Mouse (Mus musculus): ENCODE data around the gene Dnaaf2. TPM values are rescaled to one million over a fixed set of nuclear protein-coding genes. Genes with fewer than 3 reads are reported as not detected.

The Dnaaf2 gene
- polyA plus RNA-seq, 1 experiment from 2014 or later = 15.0 TPM

- H3K36me3 ChIP-seq (ENCODE audit: control insufficient read depth, insufficient read depth, low read length) = peaks cover 10% of the 10 kb centered on the region
- peaks cover 4% of the 10 kb centered on the region; the same call in 1 of the 2 replicates for H3K4me1 ChIP-seq (ENCODE audit: control insufficient read depth, insufficient read depth, low read length)
- DNase-seq (ENCODE audit: low spot score) (no peak), ATAC-seq (ENCODE audit: insufficient number of reproducible peaks, low FRiP score, low TSS enrichment, low read depth) (no peak)
- no peak overlapping the region for H3K9ac ChIP-seq (ENCODE audit: low read length)
- H3K4me3 ChIP-seq (ENCODE audit: low read depth, low read length) = no peak overlapping the region
- no peaks in the 10 kb centered on the region for H3K9me3 ChIP-seq (ENCODE audit: control insufficient read depth, low read length)
- no peaks in the 10 kb centered on the region for H3K27me3 ChIP-seq (ENCODE audit: control insufficient read depth, insufficient read depth, low read length)
- 94% methylated on average over 5 of the region's 5 CpGs for WGBS
- H3K4me2 ChIP-seq (ENCODE audit: low read depth, severe bottlenecking) = no peak overlapping the region
- H3K27ac ChIP-seq (replicated peaks; ENCODE audit: low read depth, low read length) = no peak overlapping the region
Observed at GRCm38 (mm10) chr12:69191396-69191795, 6.8 kb downstream of the Dnaaf2 start.

- DNase-seq (ENCODE audit: low spot score) (no peak), ATAC-seq (ENCODE audit: insufficient number of reproducible peaks, low FRiP score, low TSS enrichment, low read depth) (no peak)
- Histone ChIP-seq H3K4me1 (ENCODE audit: control insufficient read depth, insufficient read depth, low read length) (peaks cover under 1% of the 10 kb centered on the region; the same call in 1 of the 2 replicates), H3K27me3 (ENCODE audit: control insufficient read depth, insufficient read depth, low read length) (no peaks in the 10 kb centered on the region), H3K4me3 (ENCODE audit: low read depth, low read length) (no peak overlapping the region), H3K9ac (ENCODE audit: low read length) (no peak overlapping the region), H3K36me3 (ENCODE audit: control insufficient read depth, insufficient read depth, low read length) (peaks cover 10% of the 10 kb centered on the region), H3K9me3 (ENCODE audit: control insufficient read depth, low read length) (no peaks in the 10 kb centered on the region), H3K27ac (replicated peaks; ENCODE audit: low read depth, low read length) (no peak overlapping the region), H3K4me2 (ENCODE audit: low read depth, severe bottlenecking) (no peak overlapping the region)
- 92% methylated on average over 1 of the region's 1 CpGs for WGBS
Observed at GRCm38 (mm10) chr12:69190522-69190921, 7.7 kb downstream of the Dnaaf2 start.

- H3K4me3 ChIP-seq (ENCODE audit: low read depth, low read length) = no peak overlapping the region
- no peak overlapping the region for H3K27ac ChIP-seq (replicated peaks; ENCODE audit: low read depth, low read length)
- peaks cover 5% of the 10 kb centered on the region for H3K4me1 ChIP-seq (ENCODE audit: control insufficient read depth, insufficient read depth, low read length)
- no peak overlapping the region for H3K9ac ChIP-seq (ENCODE audit: low read length)
- H3K36me3 ChIP-seq (ENCODE audit: control insufficient read depth, insufficient read depth, low read length) = peaks cover 10% of the 10 kb centered on the region
- ATAC-seq (ENCODE audit: insufficient number of reproducible peaks, low FRiP score, low TSS enrichment, low read depth) (no peak), DNase-seq (ENCODE audit: low spot score) (no peak)
- WGBS = 93% methylated on average over 9 of the region's 9 CpGs
- H3K4me2 ChIP-seq (ENCODE audit: low read depth, severe bottlenecking) = no peak overlapping the region
- H3K9me3 ChIP-seq (ENCODE audit: control insufficient read depth, low read length) = no peaks in the 10 kb centered on the region
- no peaks in the 10 kb centered on the region for H3K27me3 ChIP-seq (ENCODE audit: control insufficient read depth, insufficient read depth, low read length)
Observed at GRCm38 (mm10) chr12:69190074-69190473, 8.2 kb downstream of the Dnaaf2 start.

- no peak for ATAC-seq (ENCODE audit: insufficient number of reproducible peaks, low FRiP score, low TSS enrichment, low read depth)
- no peak overlapping the region for H3K9ac ChIP-seq (ENCODE audit: low read length)
- peaks cover 7% of the 10 kb centered on the region for H3K4me1 ChIP-seq (ENCODE audit: control insufficient read depth, insufficient read depth, low read length)
- DNase-seq (ENCODE audit: low spot score) = no peak
- H3K9me3 ChIP-seq (ENCODE audit: control insufficient read depth, low read length) = no peaks in the 10 kb centered on the region
- H3K36me3 ChIP-seq (ENCODE audit: control insufficient read depth, insufficient read depth, low read length) = peaks cover 10% of the 10 kb centered on the region
- no peak overlapping the region for H3K4me3 ChIP-seq (ENCODE audit: low read depth, low read length)
- H3K4me2 ChIP-seq (ENCODE audit: low read depth, severe bottlenecking) = no peak overlapping the region
- H3K27ac ChIP-seq (replicated peaks; ENCODE audit: low read depth, low read length) = no peak overlapping the region
- 79% methylated on average over 5 of the region's 5 CpGs for WGBS
- H3K27me3 ChIP-seq (ENCODE audit: control insufficient read depth, insufficient read depth, low read length) = no peaks in the 10 kb centered on the region
Observed at GRCm38 (mm10) chr12:69186811-69187471, 11.3 kb downstream of the Dnaaf2 start.

- Histone ChIP-seq H3K27ac (replicated peaks; ENCODE audit: low read depth, low read length) (no peak overlapping the region), H3K4me3 (ENCODE audit: low read depth, low read length) (peak overlapping the region; percentile 93), H3K4me1 (ENCODE audit: control insufficient read depth, insufficient read depth, low read length) (peaks cover 7% of the 10 kb centered on the region), H3K9ac (ENCODE audit: low read length) (peak overlapping the region; percentile 89; the same call in 1 of the 2 replicates), H3K27me3 (ENCODE audit: control insufficient read depth, insufficient read depth, low read length) (no peaks in the 10 kb centered on the region), H3K4me2 (ENCODE audit: low read depth, severe bottlenecking) (peak overlapping the region; percentile 94), H3K36me3 (ENCODE audit: control insufficient read depth, insufficient read depth, low read length) (peaks cover 7% of the 10 kb centered on the region), H3K9me3 (ENCODE audit: control insufficient read depth, low read length) (no peaks in the 10 kb centered on the region)
- 81% methylated on average over 7 of the region's 7 CpGs for WGBS
- ATAC-seq (ENCODE audit: insufficient number of reproducible peaks, low FRiP score, low TSS enrichment, low read depth) = no peak
- DNase-seq (ENCODE audit: low spot score) = no peak
Observed at GRCm38 (mm10) chr12:69185371-69185770, 12.9 kb downstream of the Dnaaf2 start.

GRCm38 (mm10) chr12:69184342-69185295 is 13.6 kb downstream of the Dnaaf2 start:
- Histone ChIP-seq H3K9ac (ENCODE audit: low read length) (peak overlapping the region; percentile 89), H3K27me3 (ENCODE audit: control insufficient read depth, insufficient read depth, low read length) (no peaks in the 10 kb centered on the region), H3K36me3 (ENCODE audit: control insufficient read depth, insufficient read depth, low read length) (peaks cover 2% of the 10 kb centered on the region), H3K4me1 (ENCODE audit: control insufficient read depth, insufficient read depth, low read length) (peaks cover 7% of the 10 kb centered on the region), H3K4me2 (ENCODE audit: low read depth, severe bottlenecking) (peak overlapping the region; percentile 94), H3K4me3 (ENCODE audit: low read depth, low read length) (peak overlapping the region; percentile 93), H3K27ac (replicated peaks; ENCODE audit: low read depth, low read length) (peak overlapping the region; percentile 73), H3K9me3 (ENCODE audit: control insufficient read depth, low read length) (no peaks in the 10 kb centered on the region)
- ATAC-seq (ENCODE audit: insufficient number of reproducible peaks, low FRiP score, low TSS enrichment, low read depth) (peak; percentile 64), DNase-seq (ENCODE audit: low spot score) (peak; percentile 64)
- 3% methylated on average over 75 of the region's 86 CpGs for WGBS

- Histone ChIP-seq H3K36me3 (ENCODE audit: control insufficient read depth, insufficient read depth, low read length) (peaks cover 2% of the 10 kb centered on the region), H3K9me3 (ENCODE audit: control insufficient read depth, low read length) (no peaks in the 10 kb centered on the region), H3K27ac (replicated peaks; ENCODE audit: low read depth, low read length) (peak within 1 kb of the TSS; percentile 73), H3K4me2 (ENCODE audit: low read depth, severe bottlenecking) (peak within 1 kb of the TSS; percentile 94), H3K9ac (ENCODE audit: low read length) (peak within 1 kb of the TSS; percentile 89), H3K4me3 (ENCODE audit: low read depth, low read length) (peak within 1 kb of the TSS; percentile 93), H3K27me3 (ENCODE audit: control insufficient read depth, insufficient read depth, low read length) (no peaks in the 10 kb centered on the region), H3K4me1 (ENCODE audit: control insufficient read depth, insufficient read depth, low read length) (peaks cover 7% of the 10 kb centered on the region)
- under 1% methylated on average over 79 of the region's 84 CpGs for WGBS
- peak; percentile 98 for DNase-seq (ENCODE audit: low spot score)
- ATAC-seq (ENCODE audit: insufficient number of reproducible peaks, low FRiP score, low TSS enrichment, low read depth) = peak; percentile 99
Observed at GRCm38 (mm10) chr12:69183583-69184308, 14.5 kb downstream of the Dnaaf2 start, which contains the start of the genes Rpl36al and Mgat2. Rpl36al (minus strand) TSS chr12:69184083. Mgat2 (plus strand) TSS chr12:69184157.

GRCm38 (mm10) chr12:69181800-69182199 is 16.4 kb downstream of the Dnaaf2 start:
- ATAC-seq (ENCODE audit: insufficient number of reproducible peaks, low FRiP score, low TSS enrichment, low read depth) (no peak), DNase-seq (ENCODE audit: low spot score) (no peak)
- WGBS = 89% methylated on average over 4 of the region's 4 CpGs
- H3K27ac ChIP-seq (replicated peaks; ENCODE audit: low read depth, low read length) = no peak overlapping the region
- H3K4me3 ChIP-seq (ENCODE audit: low read depth, low read length) = no peak overlapping the region
- H3K9ac ChIP-seq (ENCODE audit: low read length) = no peak overlapping the region
- no peaks in the 10 kb centered on the region for H3K9me3 ChIP-seq (ENCODE audit: control insufficient read depth, low read length)
- H3K4me1 ChIP-seq (ENCODE audit: control insufficient read depth, insufficient read depth, low read length) = peaks cover 7% of the 10 kb centered on the region
- no peak overlapping the region for H3K4me2 ChIP-seq (ENCODE audit: low read depth, severe bottlenecking)
- H3K36me3 ChIP-seq (ENCODE audit: control insufficient read depth, insufficient read depth, low read length) = no peaks in the 10 kb centered on the region; the same call in 1 of the 2 replicates
- H3K27me3 ChIP-seq (ENCODE audit: control insufficient read depth, insufficient read depth, low read length) = no peaks in the 10 kb centered on the region
